Mouse (Mus musculus) urinary bladder, postnatal 10 days (tissue): ENCODE results near the gene Fam241b.
"Not testable (repeated sequence)": the region's sequence is repeated elsewhere in the genome, so short reads cannot be mapped to it uniquely, and the experiment has no call there.

Experiments
- DNase-seq: peaks from one replicate; pipeline ENCODE4 v3.0.0; 2022; ENCODE audit warnings: low spot score

Gene Fam241b

DNA sequence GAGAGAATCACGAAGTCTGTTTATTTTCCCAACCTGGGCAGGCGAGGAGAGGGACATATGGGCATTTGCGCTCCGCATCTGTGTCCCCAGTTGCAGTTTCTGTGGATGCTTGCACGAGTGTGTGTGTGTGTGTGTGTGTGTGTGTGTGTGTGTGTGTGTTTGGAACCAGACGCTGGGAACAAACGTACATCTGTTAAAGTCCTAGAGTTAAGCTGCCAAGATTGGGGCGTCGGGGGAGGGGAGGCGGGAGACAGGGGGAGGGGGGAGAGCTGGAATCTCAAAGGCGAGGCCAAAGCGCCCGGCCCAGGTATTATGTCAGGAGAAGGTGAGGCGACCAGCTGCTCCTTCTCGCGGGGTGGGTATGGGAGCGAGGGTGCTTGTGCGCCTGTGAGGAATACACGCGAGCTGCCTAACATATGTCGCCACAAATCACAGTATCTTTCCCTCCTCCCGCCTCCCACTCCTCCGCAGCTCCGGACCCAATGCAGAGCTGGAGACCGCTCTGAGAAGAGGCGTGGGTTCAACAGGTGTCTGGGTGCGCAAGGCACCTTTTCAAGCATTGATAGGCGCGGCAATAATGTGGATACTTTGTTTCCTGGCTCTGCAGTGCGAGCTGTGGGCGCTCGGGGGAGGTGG lies 15.3 kb downstream of the Fam241b start:
- DNase-seq, result no peak

DNA sequence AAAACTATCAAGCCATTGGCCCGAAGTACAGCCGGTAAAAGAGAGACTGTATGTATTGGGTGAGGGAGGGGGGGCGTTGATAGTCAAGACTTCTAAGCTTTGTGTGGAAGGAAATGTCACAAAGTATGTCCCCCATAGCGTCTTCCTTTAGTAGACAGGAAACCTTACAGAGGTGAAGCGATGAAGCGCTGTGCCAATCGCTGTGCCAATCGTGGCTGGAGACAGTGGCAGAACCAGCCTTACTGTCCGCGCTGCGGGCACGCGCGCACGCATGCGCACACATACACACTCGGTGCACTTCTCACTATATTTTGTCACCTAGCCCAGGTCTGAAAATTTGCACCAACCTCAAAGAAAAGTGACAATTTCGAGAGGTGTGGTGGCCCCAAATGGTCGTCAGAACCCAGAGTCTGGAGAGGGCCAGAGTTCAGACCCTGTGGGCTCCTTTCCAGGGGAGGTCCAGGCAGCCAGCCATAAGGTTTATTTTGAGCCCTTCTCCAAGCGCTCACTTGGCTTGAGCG lies 15.9 kb downstream of the Fam241b start:
- no peak for DNase-seq

DNA sequence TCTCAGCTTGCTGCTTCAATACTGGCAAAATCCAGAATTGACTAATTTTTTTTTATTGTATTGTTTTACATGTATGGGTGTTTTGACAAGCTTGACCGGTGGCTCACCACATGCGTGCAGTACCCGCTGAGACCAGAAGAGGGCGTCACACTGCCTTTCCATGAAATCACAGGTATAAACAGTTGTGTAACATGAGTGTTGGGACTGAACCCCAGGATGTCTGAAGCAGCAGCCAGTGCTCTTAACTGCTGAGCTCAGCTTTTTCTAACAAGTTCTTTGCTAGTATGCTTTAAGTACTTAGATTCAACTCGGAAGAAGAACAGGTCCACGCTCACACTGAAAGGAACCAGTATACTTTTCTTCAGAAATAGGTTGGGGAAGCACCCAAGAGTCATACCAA lies 16.6 kb downstream of the Fam241b start:
- DNase-seq, result no peak

DNA sequence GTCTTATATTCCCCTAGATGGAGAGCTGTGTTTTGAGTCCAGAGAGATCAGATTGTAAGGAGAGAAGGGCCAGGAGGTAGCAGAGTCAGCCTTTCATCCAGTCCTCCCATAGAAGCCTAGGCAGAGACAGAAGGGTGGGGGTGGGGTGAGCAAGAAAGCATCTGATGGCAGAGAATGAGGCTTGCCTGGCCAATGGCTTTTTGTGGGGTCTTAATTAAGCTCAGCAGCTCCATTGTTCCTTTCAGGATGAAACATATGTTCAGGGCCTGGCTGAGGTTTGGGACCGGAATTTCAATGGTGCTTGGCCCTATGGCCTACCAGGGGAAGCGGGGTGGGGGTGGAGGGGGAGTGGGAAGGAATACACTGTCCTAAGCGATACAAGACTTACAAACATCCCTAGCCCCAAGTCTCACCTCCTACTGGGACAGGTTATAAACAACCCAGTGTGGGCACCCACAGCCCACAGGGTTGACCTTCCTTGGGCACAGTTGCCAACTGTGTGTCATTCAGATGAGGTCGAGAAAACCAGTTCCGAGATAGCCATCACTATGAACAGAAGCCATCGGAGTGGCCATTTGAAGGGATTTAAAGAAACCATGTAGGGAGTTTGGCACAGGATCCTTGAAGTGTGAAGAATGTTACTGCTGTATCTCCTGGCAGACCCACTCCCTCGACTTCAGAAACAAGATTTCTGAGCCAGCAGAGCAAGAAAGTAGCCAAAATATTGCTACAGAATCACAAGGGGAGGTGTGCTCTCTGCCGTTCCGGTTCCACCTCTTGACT lies 29.7 kb downstream of the Fam241b start:
- no peak for DNase-seq

DNA sequence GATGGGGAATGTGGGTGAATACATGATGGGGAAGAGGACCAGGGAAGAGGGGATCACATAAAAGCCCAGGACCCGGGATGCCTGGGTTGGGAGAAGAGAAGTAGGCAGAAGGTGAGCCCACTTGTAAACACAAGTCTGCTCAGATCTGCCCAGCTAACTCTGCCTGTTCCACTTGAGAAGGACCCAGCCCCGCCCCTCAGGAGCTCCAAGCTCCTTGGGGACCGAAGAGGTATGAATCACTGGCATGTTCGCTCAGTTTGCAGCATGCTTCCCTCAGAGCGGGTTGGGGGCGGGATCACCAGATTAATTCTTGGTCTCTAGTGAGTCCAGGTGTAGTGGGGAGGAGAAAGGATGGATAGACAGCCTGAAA lies 32.5 kb downstream of the Fam241b start:
- DNase-seq, result no peak

DNA sequence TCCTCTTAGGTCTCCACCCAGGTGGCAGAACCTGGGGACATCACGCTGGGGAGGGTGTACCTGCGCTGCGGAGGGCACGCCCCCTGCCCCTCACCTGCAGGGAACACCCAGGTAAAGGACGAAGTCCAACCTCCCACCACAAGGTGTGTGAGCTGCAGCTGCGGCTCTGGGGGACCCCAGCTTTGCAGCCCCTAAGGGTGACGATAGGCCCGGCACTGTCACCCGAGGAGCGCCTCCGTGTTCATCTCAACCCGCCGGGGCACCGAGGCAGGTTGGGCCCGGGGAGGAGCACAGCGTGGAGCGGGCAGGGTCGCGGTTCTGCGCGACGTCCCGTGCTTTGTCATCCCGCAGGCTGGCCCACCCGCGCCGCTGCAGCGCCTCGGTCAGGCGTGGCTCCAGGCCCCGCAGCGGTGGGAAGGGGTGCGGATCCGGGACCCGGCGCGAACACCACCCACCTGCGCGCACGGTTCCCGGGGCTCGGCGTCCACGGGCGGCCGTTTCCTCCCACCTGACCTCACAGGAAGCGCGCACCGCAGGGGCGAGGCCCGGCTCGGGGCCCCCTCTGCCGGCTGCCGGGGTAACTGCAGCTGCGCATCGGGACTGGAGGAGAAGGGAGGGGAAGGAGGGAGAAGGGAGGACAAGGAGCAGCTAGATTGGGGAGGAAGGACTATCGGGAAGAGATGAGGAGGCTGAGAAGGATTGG lies 33.1 kb downstream of the Fam241b start:
- peak; percentile 62 for DNase-seq

DNA sequence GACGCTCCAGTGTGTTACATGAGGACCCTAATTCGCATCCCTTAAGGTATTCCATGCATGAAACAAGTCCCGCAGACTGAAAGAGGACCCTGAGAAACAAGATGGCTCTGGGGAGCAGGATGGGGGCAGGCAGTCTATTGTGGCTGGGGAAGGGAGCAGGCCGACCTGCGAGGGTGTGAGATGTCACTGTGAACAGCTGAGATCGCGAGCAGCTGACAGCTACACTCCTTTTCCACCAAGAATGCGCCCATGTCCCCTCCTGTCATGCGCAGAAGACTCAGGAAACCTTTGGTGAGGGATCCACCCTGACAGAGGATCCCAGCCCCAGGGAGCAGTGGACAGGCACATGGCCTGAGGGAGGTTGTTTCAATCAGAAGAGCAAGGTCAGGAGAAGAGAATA lies 36.7 kb downstream of the Fam241b start:
- DNase-seq, result no peak

DNA sequence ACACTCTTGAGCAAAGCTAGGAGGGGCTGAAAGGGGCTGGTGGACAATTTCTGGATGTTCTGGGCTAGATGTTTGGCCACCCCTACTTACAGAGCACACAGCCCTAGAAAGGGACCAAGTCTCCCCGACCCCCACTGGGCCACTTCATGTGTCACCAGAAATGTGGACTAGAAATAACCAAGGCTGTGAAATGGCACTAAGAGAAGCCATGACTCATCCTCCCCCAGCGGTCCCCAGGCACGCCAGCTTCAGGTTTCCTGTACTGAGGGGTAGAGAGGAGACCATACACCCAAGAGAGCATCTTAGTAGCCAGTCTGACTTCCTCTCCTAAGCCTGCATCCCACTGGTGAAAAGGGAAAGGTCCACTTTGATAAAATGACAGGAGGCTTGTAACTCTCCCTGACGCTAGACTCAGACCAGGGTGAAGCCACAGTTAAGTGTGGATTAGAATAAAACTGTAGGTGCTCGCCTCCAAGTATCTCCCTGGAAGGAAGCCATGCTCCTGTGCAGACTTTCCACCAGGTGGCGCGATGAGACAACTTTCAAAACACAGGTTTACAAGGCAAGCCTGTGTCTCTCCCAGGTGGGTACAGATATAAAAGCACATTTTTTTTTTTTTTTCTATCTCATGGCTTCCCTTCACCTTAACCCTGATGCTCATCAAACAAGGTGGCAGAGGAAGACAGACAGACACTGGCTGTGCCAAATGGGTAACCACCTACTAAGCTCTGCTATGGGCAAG lies 38.7 kb downstream of the Fam241b start:
- DNase-seq, result no peak

DNA sequence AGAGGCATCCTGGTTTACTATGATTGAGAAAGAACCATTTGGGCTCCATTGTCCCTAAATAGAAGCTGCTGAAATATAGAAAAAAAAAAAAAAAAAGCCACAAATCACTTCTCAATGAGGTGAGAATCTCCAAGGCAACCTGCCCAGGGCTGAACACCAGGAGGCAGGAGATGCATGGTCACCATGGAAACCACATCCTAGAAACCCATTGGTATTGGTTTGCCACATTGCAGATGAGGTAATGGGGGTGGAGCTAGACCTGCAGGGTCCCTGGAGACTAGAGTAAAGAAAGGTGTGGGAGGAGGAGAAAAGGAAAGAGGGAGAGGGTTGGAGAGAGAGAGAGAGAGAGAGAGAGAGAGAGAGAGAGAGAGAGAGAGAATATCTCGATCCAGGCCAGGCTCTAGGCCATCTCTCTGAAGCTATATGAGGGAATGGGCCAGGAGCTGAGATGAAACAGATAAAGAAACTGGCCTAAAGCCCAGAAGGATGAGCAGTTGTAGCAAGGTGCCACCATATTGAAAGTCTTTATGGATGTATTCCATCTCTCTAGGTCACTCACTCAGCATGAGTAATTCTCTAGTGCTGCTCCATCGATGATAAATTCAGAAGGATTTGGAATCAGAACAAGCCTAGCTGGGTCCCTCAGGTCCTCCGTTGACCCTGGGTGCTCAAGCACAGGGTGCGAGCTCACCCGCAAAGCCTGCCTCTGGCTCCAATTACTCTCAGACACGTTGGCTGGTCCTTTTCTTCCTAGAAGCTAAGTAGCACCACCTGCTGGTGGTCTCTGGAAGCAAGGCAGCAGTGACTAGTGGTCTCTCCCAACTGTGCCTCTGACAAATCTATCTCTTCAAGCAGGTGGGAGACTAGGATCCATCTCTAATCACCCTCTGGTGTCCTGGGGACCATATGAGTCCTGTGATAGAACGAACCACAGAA lies 41.9 kb downstream of the Fam241b start:
- DNase-seq, result no peak

DNA sequence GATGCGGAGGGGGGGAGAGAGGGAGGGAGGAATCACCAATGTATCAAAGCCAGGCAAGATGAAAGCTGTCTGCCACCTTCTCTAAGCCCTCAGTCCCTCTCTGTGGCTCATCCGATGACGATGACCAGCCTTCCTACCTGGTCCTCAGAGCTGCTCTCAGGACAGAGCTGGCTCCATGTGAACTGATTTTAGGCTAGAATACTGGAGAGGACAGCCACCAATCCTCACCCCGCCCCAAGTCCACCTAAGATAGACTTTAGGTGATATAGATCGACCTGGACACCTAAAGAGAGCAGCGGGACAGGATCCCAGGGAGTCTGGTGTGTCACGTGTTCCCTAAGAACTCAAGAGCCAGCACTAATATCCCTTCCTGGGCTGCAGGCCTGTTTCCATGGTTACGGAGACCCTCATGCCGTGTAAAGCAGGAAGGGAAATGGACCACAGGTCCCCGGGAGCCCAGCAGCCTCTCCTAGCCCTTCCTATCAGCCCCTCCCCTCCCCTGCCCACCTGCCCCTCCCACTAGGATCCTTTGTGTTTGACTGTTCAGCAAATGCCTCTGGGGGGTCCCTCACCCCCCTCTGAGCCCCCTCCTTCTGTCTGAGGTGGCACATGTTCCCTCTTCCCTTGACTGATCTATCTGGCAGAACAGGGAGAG lies 43.8 kb downstream of the Fam241b start:
- DNase-seq, result no peak

DNA sequence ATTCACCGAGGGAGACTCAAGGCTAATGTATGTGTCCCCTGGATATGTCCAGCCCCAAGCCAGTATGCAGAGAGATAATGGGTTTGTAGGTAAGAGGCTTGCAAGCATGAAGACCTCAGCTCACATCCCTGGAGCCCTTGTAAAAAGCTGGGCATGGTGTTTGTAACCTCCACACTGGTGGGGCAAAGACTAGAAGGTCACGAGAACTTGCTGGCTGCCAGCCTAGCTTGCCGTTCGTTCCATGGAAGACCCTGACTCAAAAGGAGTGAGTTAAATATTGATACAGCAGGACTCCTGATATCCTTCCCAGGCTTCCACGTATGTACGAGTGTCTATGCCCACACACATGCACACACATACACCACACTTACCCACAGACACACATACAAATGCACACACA lies 49.3 kb downstream of the Fam241b start:
- no peak for DNase-seq

DNA sequence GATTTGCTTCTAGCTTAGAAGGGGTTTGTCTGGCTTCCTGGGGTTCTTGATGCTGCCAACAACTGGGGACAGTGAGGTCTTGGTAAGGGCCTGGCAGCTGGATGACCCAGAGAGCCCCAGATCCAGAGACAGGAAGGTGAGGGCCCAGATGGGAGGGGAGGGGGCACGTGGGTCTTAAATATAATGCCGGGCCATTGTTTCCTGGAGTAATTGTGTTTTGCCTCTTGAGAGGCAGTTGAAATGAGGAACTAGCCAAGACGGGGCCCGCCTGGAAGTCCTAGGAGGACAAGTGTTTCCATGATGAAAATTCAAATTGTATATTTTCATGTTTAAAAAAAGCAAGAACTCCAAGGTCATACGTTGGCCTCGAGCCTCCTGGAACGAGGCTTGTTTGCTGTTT lies 49.8 kb downstream of the Fam241b start:
- no peak for DNase-seq

DNA sequence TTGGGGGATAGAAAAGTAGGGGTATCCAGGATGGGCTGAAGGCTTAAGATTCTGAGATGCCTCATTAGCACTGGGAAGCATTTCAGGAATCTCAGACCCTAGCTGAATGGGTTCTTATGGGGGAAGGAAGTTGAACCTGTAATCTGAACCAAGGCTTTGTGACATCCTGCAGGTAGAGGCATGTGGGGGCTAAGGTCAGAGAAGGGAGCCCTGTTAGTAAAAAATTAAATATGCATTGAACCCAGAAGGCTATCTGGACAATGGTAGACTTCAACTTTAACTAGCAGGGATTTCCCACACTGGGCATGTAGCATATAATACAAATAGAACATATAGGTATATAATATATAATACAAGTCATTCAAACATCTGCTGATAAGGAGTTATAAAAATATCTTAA lies 54.2 kb downstream of the Fam241b start:
- DNase-seq, result no peak

DNA sequence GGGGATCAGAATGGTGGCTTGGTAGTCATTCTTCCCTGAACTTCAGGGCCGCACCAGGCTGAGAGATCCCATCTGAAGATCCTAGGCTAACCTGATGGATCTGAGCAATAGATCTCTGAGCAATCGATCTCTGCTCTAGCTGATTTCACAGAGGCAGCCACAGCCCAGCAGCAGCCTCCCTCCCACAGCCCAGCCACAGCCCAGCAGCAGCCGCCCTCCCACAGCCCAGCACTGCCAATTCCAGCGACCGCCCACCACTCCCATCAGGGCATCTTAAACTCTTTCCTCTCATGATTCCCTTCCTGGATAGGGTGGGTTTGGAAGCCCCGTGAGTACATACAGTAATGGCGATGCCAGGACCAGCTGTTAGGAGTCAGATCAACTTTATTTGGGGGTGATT lies 54.6 kb downstream of the Fam241b start:
- DNase-seq, result no peak

DNA sequence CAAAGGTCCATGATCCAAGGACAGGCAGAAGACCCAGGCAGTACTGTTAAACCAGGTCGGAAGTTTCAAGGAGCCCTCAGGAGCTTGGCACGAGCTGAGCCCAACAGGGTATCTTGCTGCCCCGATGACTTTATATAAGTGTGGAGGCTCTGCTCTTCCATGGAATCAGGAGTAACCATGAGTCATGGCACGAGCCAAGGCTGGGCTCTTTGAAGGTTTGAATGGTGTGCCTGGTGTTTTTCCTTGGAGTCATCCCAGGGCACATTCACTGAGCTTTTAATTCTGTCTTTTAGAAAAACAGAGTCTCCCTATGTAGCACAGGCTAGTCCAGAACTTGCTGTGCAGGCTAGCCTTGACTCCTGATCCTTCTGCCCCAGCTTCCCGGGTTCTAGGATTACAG lies 55.3 kb downstream of the Fam241b start:
- DNase-seq, result no peak

DNA sequence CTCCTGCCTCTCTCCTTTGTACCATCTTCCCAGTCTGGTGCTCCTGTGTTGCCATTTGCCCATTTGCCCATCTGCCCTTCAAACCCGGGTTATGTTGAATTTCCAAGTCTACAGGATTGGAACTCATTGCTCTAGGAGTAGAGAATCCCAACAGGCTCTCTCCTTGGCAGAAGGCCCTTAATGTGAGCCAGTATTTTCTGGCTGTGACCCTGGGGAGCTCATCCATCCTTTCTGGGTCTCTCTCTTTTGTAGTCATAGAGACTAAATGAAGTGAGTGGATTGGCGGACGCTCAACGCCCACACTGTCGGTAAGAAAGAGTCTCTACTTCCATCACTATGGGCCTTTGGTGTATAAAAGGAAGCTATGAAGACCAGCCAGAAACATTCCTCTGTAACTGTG lies 56.9 kb downstream of the Fam241b start:
- DNase-seq, result no peak

DNA sequence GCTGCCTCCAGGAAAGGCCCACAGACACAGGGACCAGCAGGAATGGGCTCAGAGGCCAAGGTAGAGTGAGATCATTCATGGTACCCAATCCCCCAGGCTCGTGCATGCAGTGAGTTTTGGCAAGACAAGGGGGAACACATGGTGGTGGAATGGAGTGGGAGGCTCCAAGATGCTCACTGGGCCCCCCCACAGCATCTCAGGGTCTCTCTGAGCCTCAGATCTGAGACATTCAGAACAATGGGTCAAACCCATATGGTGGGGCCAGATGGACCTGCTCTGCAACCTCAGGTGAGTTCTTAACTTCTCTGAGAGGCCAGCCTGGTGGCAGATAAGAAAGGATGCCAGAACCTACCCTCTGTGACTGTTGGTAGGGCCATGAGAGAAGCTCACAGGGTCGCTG lies 57.7 kb downstream of the Fam241b start:
- no peak for DNase-seq

DNA sequence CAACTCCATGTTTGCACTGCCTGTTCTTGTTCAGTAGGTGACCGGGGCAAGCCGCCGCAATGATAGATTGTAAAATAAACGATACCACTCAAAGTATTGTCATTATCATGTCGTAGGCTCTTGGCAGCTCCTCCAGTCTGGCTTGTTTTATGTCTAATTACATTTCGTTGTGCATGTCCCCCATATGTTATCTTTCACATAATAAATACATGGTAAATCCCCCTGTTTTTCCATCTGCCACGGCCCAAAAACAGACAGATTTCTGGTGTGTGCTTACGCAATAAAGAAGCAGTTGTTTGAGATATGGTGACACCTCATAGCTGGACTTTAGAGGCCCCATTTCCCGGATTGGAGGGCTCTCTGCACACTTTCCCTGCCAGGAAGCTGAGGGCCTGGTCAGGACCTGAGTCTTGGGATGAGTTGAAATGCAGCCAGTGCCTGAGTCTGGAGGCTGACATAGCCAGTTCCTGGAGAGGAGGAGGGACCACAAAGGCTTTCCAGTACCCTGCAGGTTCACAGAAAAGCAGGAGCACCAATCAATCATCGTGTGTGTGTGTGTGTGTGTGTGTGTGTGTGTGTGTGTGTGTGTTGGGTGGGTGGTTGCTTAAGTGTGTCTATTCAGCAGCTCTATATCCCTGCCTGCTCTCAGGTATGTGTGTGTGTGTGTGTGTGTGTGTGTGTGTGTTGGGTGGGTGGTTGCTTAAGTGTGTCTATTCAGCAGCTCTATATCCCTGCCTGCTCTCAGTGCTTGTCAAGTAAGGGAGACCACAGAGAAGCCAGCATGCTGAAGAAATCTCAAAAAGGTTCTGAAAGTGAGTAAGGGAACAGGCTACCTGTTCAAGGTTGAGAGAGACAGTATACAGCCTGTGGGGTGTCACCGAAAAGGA lies 67.2 kb downstream of the Fam241b start:
- DNase-seq, result no peak

DNA sequence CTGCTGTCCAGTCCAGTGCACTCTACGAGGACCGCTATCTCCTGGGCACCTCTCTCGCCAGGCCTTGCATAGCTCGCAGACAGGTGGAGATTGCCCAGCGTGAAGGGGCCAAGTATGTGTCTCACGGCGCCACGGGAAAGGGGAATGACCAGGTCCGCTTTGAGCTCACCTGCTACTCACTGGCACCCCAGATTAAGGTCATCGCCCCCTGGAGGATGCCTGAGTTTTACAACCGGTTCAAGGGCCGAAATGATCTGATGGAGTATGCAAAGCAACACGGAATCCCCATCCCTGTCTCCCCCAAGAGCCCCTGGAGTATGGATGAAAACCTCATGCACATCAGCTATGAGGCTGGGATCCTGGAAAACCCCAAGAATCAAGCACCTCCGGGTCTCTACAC lies 72.4 kb downstream of the Fam241b start:
- not testable (repeated sequence) for DNase-seq

DNA sequence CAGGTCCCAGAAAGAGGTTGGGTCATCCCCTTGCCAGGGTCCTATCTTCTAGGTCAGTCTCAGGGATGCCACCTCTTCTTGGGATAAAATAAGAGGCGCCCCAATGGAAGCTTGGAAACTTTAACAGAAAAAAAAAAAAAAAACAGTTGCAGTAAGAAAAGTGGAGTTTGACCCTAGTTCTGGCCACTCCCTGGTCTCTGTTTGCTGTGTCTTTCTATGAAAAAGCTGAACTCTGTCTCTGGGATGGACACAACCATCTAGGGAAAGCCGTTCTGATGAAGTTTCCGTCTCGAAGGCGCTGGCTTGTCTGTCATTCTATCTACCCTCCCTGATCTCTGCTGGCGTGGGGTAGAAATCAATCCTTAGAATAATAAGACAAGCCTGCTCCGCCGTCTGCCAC lies 73.1 kb downstream of the Fam241b start:
- no peak for DNase-seq
